ENCODE assay signal across 28 mouse cellular contexts in genomic region chr10:9602389-9602788, GRCm38 (mm10).
DNase-seq lines count a peak whose midpoint lies in the region; ATAC-seq and TF ChIP-seq lines count a peak whose summit lies in the region.
"Had no signal": no experiment of that assay in that cellular context is flagged by ENCODE, and none has a peak within 500 bp of the region (broad histone marks: within the 10 kb centered on the region; RNA-seq: fewer than 3 reads in every experiment).

No protein-coding gene starts in this region.

- no peaks in the 10 kb centered on the region for H3K4me1 ChIP-seq in cerebellum, adult 2 months (ENCODE audit: control insufficient read depth, insufficient read depth, low read length)
- peaks cover 12% of the 10 kb centered on the region; the same call in 1 of the 2 replicates for H3K4me1 ChIP-seq in heart, postnatal 0 days (ENCODE audit: control insufficient read depth, insufficient read depth)
- H3K4me1 ChIP-seq in lung, embryonic 15.5 days: peaks cover 21% of the 10 kb centered on the region
- H3K4me1 ChIP-seq: embryonic facial prominence, embryonic 10.5 days; embryonic facial prominence, embryonic 15.5 days; forebrain, embryonic 12.5 days; heart, embryonic 10.5 days; heart, embryonic 15.5 days; hindbrain, embryonic 13.5 days; liver, embryonic 13.5 days; midbrain, embryonic 15.5 days; neural tube, embryonic 15.5 days had no signal

- no peaks in the 10 kb centered on the region; the same call in 1 of the 2 replicates for H3K27me3 ChIP-seq in cerebellum, adult 2 months (ENCODE audit: control insufficient read depth, insufficient read depth, low read length)
- no peaks in the 10 kb centered on the region for H3K27me3 ChIP-seq in heart, postnatal 0 days (ENCODE audit: control insufficient read depth, insufficient read depth, low read length)
- H3K27me3 ChIP-seq in lung, embryonic 15.5 days: no peaks in the 10 kb centered on the region
- H3K27me3 ChIP-seq: embryonic facial prominence, embryonic 15.5 days; forebrain, embryonic 12.5 days; heart, embryonic 15.5 days; hindbrain, embryonic 13.5 days; liver, embryonic 13.5 days; midbrain, embryonic 15.5 days; neural tube, embryonic 15.5 days; stomach, embryonic 15.5 days had no signal

- no peak for ATAC-seq in heart, postnatal 0 days (ENCODE audit: insufficient read depth, low read depth)
- ATAC-seq in lung, embryonic 15.5 days (ENCODE audit: borderline replicate concordance, extremely low read depth, low FRiP score, low TSS enrichment): no peak
- ATAC-seq: intestine, embryonic 16.5 days; midbrain, embryonic 15.5 days had no signal

- TF ChIP-seq CTCF in cerebellum, adult 2 months (IDR thresholded peaks at IDR 0.05; ENCODE audit: borderline replicate concordance, insufficient read depth, low read depth, low read length): no peak
- no peak for TF ChIP-seq CTCF in heart, postnatal 0 days (IDR thresholded peaks at IDR 0.05; ENCODE audit: low read depth)

- H3K9ac ChIP-seq in heart, postnatal 0 days (replicated peaks; ENCODE audit: low read depth, low read length): no peak overlapping the region
- no peak overlapping the region for H3K9ac ChIP-seq in lung, embryonic 15.5 days
- H3K9ac ChIP-seq: embryonic facial prominence, embryonic 15.5 days; forebrain, embryonic 12.5 days; heart, embryonic 15.5 days; hindbrain, embryonic 13.5 days; liver, embryonic 13.5 days; midbrain, embryonic 15.5 days; neural tube, embryonic 15.5 days; stomach, embryonic 15.5 days had no signal

- 30% methylated on average over 4 of the region's 4 CpGs for WGBS in cerebellum, adult 2 months
- 80% methylated on average over 4 of the region's 4 CpGs for WGBS in heart, postnatal 0 days
- 81% methylated on average over 4 of the region's 4 CpGs for whole genome bisulfite sequencing in lung, embryonic 15.5 days

- TF ChIP-seq POLR2A in cerebellum, adult 2 months (IDR thresholded peaks at IDR 0.05; ENCODE audit: borderline replicate concordance, insufficient read depth, low read length): no peak

- no peak for TF ChIP-seq EP300 in heart, postnatal 0 days (IDR thresholded peaks at IDR 0.05; ENCODE audit: low read depth)

- H3K27ac ChIP-seq in cerebellum, adult 2 months (ENCODE audit: insufficient read depth, low read length): no peak overlapping the region
- peak overlapping the region; percentile 43; the same call in 1 of the 2 replicates for H3K27ac ChIP-seq in heart, postnatal 0 days (ENCODE audit: low read depth)
- peak overlapping the region; percentile 27; the same call in 1 of the 2 replicates for H3K27ac ChIP-seq in lung, embryonic 15.5 days
- H3K27ac ChIP-seq: embryonic facial prominence, embryonic 10.5 days; embryonic facial prominence, embryonic 15.5 days; forebrain, embryonic 12.5 days; heart, embryonic 10.5 days; heart, embryonic 15.5 days; hindbrain, embryonic 13.5 days; kidney, postnatal 0 days; liver, embryonic 13.5 days; midbrain, embryonic 10.5 days; midbrain, embryonic 15.5 days; neural tube, embryonic 15.5 days; stomach, embryonic 15.5 days had no signal

- no peak overlapping the region for H3K4me3 ChIP-seq in cerebellum, adult 2 months (replicated peaks; ENCODE audit: insufficient read depth, low read depth, low read length)
- no peak overlapping the region for H3K4me3 ChIP-seq in heart, postnatal 0 days (ENCODE audit: low read depth, low read length)
- no peak overlapping the region for H3K4me3 ChIP-seq in lung, embryonic 15.5 days
- H3K4me3 ChIP-seq: embryonic facial prominence, embryonic 10.5 days; embryonic facial prominence, embryonic 15.5 days; forebrain, embryonic 12.5 days; heart, embryonic 10.5 days; heart, embryonic 15.5 days; hindbrain, embryonic 13.5 days; liver, embryonic 13.5 days; midbrain, embryonic 10.5 days; midbrain, embryonic 15.5 days; neural tube, embryonic 15.5 days; stomach, embryonic 15.5 days had no signal

- DNase-seq in cerebellum, postnatal 14 days: peak; percentile 5 to 32
- no peak for DNase-seq in cerebellum, adult 2 months
- no peak for DNase-seq in heart, postnatal 0 days (ENCODE audit: low spot score)
- DNase-seq in heart, postnatal 14 days: no peak
- DNase-seq in lung, adult 18-20 months: no peak
- peak; percentile 62 for DNase-seq in brain, adult 2 months (ENCODE audit: low read depth, low spot score)
- DNase-seq in kidney, postnatal 14 days: no peak
- DNase-seq: adrenal gland, adult 8-10 months; cerebellum, adult 11-12 months; kidney, adult 8-10 months; layer of hippocampus, postnatal 36 days; liver, embryonic 13.5 days; retina, postnatal 1 day; thymus, postnatal 14 days had no signal

- intact Hi-C loops in heart, postnatal 14 days (cut with DNase I): no loop called here

- H3K9me3 ChIP-seq in heart, postnatal 0 days (replicated peaks; ENCODE audit: control insufficient read depth, low read length): no peaks in the 10 kb centered on the region
- H3K9me3 ChIP-seq in lung, embryonic 15.5 days: no peaks in the 10 kb centered on the region
- H3K9me3 ChIP-seq: embryonic facial prominence, embryonic 10.5 days; embryonic facial prominence, embryonic 15.5 days; forebrain, embryonic 12.5 days; G1E; heart, embryonic 10.5 days; heart, embryonic 15.5 days; hindbrain, embryonic 13.5 days; liver, embryonic 13.5 days; midbrain, embryonic 10.5 days; midbrain, embryonic 15.5 days; neural tube, embryonic 15.5 days; stomach, embryonic 15.5 days had no signal

- no peaks in the 10 kb centered on the region for H3K36me3 ChIP-seq in heart, postnatal 0 days (replicated peaks; ENCODE audit: control insufficient read depth, insufficient read depth, low read length)
- H3K36me3 ChIP-seq in lung, embryonic 15.5 days: no peaks in the 10 kb centered on the region
- H3K36me3 ChIP-seq: embryonic facial prominence, embryonic 10.5 days; embryonic facial prominence, embryonic 15.5 days; forebrain, embryonic 12.5 days; G1E; heart, embryonic 10.5 days; heart, embryonic 15.5 days; hindbrain, embryonic 13.5 days; liver, embryonic 13.5 days; midbrain, embryonic 10.5 days; midbrain, embryonic 15.5 days; neural tube, embryonic 15.5 days; stomach, embryonic 15.5 days had no signal

- H3K4me2 ChIP-seq in heart, postnatal 0 days (ENCODE audit: low read depth, low read length): no peak overlapping the region
- H3K4me2 ChIP-seq in lung, embryonic 15.5 days: no peak overlapping the region
- H3K4me2 ChIP-seq: embryonic facial prominence, embryonic 15.5 days; forebrain, embryonic 12.5 days; heart, embryonic 15.5 days; hindbrain, embryonic 13.5 days; liver, embryonic 13.5 days; midbrain, embryonic 15.5 days; neural tube, embryonic 15.5 days; stomach, embryonic 15.5 days had no signal

Comparison
In these comparisons a context has a peak if more than half of its experiments do, and no peak if none do; other contexts are left out.
1. DNase-seq: peak in cerebellum, postnatal 14 days (2 of 2) and brain, adult 2 months (single experiment); none in cerebellum, adult 2 months (0 of 2), heart, postnatal 0 days (single experiment), heart, postnatal 14 days (0 of 2), lung, adult 18-20 months (0 of 2) and kidney, postnatal 14 days (single experiment).